Mouse (Mus musculus) limb, embryonic 10.5 days (tissue): ENCODE results near the gene Creb3l2. TPM values are rescaled to one million over a fixed set of nuclear protein-coding genes. Genes with fewer than 3 reads are reported as not detected.
"Not testable (repeated sequence)": the region's sequence is repeated elsewhere in the genome, so short reads cannot be mapped to it uniquely, and the experiment has no call there.

ENCODE experiments used
- DNase-seq: peaks from one replicate; pipeline ENCODE4 v3.0.0-alpha.2; 2017; ENCODE audit warnings: low spot score
- H3K27ac ChIP-seq: fragments of 300-500 bp; sonication (generic); 2 replicates; pipeline ENCODE4 v1.5.1; 2016; ENCODE audit warnings: mild to moderate bottlenecking
- H3K27me3 ChIP-seq: fragments of 300-500 bp; sonication (generic); 2 replicates; pipeline ENCODE4 v1.6.1; 2016; ENCODE audit warnings: low read depth, mild to moderate bottlenecking; ENCODE audit not compliant: poor library complexity, severe bottlenecking
- H3K36me3 ChIP-seq: fragments of 300-500 bp; sonication (generic); 2 replicates; pipeline ENCODE4 v1.6.1; 2016; ENCODE audit warnings: mild to moderate bottlenecking, moderate library complexity
- H3K4me1 ChIP-seq: fragments of 300-500 bp; sonication (generic); 2 replicates; pipeline ENCODE4 v1.6.1; 2016
- H3K4me3 ChIP-seq: fragments of 300-500 bp; sonication (generic); 2 replicates; pipeline ENCODE4 v1.5.1; 2016; ENCODE audit warnings: mild to moderate bottlenecking, moderate library complexity
- H3K9me3 ChIP-seq: fragments of 300-500 bp; sonication (generic); replicated peaks from 2 replicates; pipeline ENCODE4 v1.6.1; 2016; ENCODE audit warnings: mild to moderate bottlenecking
- WGBS: fragments of 180-500 bp; shearing (Covaris S2); methylation state at CpG from one replicate; pipeline ENCODE4 v1.1.7; 2016; 5-methylcytosine and 5-hydroxymethylcytosine counted together
- polyA plus RNA-seq: library from polyadenylated mRNA; unstranded; fragments of >200 nt; fragmentation: Nextera tagmentation; extraction: Ambion mirVana; gene quantifications from 2 replicates; pipeline ENCODE4 v1.2.1, GENCODE M21; 2016

The Creb3l2 gene
- polyA plus RNA-seq, 1 experiment from 2014 or later: 17.2 TPM

- Histone ChIP-seq H3K27ac (no peak overlapping the region), H3K4me1 (no peaks in the 10 kb centered on the region), H3K9me3 (no peaks in the 10 kb centered on the region), H3K4me3 (no peak overlapping the region), H3K27me3 (no peaks in the 10 kb centered on the region), H3K36me3 (peaks cover 24% of the 10 kb centered on the region)
- no peak for DNase-seq
- 92% methylated on average over 6 of the region's 6 CpGs for WGBS
Measured at GRCm38 (mm10) chr6:37382761-37383160, 59.2 kb downstream of the Creb3l2 start.

GRCm38 (mm10) chr6:37377836-37378580 lies 63.9 kb downstream of the Creb3l2 start:
- Histone ChIP-seq H3K27me3 (no peaks in the 10 kb centered on the region), H3K36me3 (peaks cover 35% of the 10 kb centered on the region), H3K4me1 (no peaks in the 10 kb centered on the region; the same call in 1 of the 2 replicates), H3K9me3 (no peaks in the 10 kb centered on the region), H3K4me3 (no peak overlapping the region), H3K27ac (no peak overlapping the region)
- 81% methylated on average over 12 of the region's 12 CpGs for WGBS
- DNase-seq: no peak

GRCm38 (mm10) chr6:37377387-37377786 lies 64.6 kb downstream of the Creb3l2 start:
- not testable (repeated sequence) for H3K27me3 ChIP-seq, H3K4me3 ChIP-seq, H3K27ac ChIP-seq, DNase-seq, H3K9me3 ChIP-seq, H3K4me1 ChIP-seq
- peaks cover 35% of the 10 kb centered on the region for H3K36me3 ChIP-seq
- 94% methylated on average over 3 of the region's 3 CpGs for WGBS

GRCm38 (mm10) chr6:37375452-37375851 lies 66.5 kb downstream of the Creb3l2 start:
- DNase-seq: no peak
- H3K27ac ChIP-seq: no peak overlapping the region
- H3K4me1 ChIP-seq: no peaks in the 10 kb centered on the region; the same call in 1 of the 2 replicates
- H3K36me3 ChIP-seq: peaks cover 42% of the 10 kb centered on the region
- 89% methylated on average over 10 of the region's 10 CpGs for WGBS
- H3K9me3 ChIP-seq: no peaks in the 10 kb centered on the region
- no peaks in the 10 kb centered on the region for H3K27me3 ChIP-seq
- H3K4me3 ChIP-seq: no peak overlapping the region

GRCm38 (mm10) chr6:37371341-37371740 lies 70.6 kb downstream of the Creb3l2 start:
- Histone ChIP-seq H3K9me3 (no peaks in the 10 kb centered on the region), H3K27me3 (no peaks in the 10 kb centered on the region), H3K4me1 (no peaks in the 10 kb centered on the region; the same call in 1 of the 2 replicates), H3K27ac (no peak overlapping the region), H3K4me3 (no peak overlapping the region), H3K36me3 (peaks cover 13% of the 10 kb centered on the region; the same call in 1 of the 2 replicates)
- DNase-seq: no peak
- 82% methylated on average over 7 of the region's 7 CpGs for WGBS

GRCm38 (mm10) chr6:37370566-37370965 lies 71.4 kb downstream of the Creb3l2 start:
- Histone ChIP-seq H3K27ac (no peak overlapping the region), H3K36me3 (peaks cover 13% of the 10 kb centered on the region; the same call in 1 of the 2 replicates), H3K4me1 (peaks cover 6% of the 10 kb centered on the region), H3K27me3 (no peaks in the 10 kb centered on the region), H3K4me3 (no peak overlapping the region), H3K9me3 (no peaks in the 10 kb centered on the region)
- DNase-seq: no peak
- WGBS: 92% methylated on average over 12 of the region's 12 CpGs

- Histone ChIP-seq H3K27me3 (no peaks in the 10 kb centered on the region), H3K4me1 (peaks cover 9% of the 10 kb centered on the region), H3K36me3 (peaks cover 11% of the 10 kb centered on the region; the same call in 1 of the 2 replicates), H3K9me3 (no peaks in the 10 kb centered on the region), H3K27ac (no peak overlapping the region), H3K4me3 (no peak overlapping the region)
- no peak for DNase-seq
- 70% methylated on average over 6 of the region's 6 CpGs for WGBS
Measured at GRCm38 (mm10) chr6:37369750-37370149, 72.2 kb downstream of the Creb3l2 start.

- Histone ChIP-seq H3K27ac (no peak overlapping the region), H3K4me1 (peaks cover 9% of the 10 kb centered on the region), H3K4me3 (no peak overlapping the region), H3K9me3 (no peaks in the 10 kb centered on the region), H3K36me3 (peaks cover 18% of the 10 kb centered on the region), H3K27me3 (no peaks in the 10 kb centered on the region)
- WGBS: 87% methylated on average over 13 of the region's 13 CpGs
- DNase-seq: no peak
Measured at GRCm38 (mm10) chr6:37368281-37368680, 73.7 kb downstream of the Creb3l2 start.

- Histone ChIP-seq H3K36me3 (peaks cover 24% of the 10 kb centered on the region), H3K4me1 (peaks cover 9% of the 10 kb centered on the region), H3K9me3 (no peaks in the 10 kb centered on the region), H3K4me3 (no peak overlapping the region), H3K27ac (no peak overlapping the region), H3K27me3 (no peaks in the 10 kb centered on the region)
- DNase-seq: no peak
- 91% methylated on average over 6 of the region's 6 CpGs for WGBS
Measured at GRCm38 (mm10) chr6:37366991-37367390, 75.0 kb downstream of the Creb3l2 start.

GRCm38 (mm10) chr6:37365179-37365578 lies 76.8 kb downstream of the Creb3l2 start:
- H3K4me1 ChIP-seq: peaks cover 21% of the 10 kb centered on the region
- H3K4me3 ChIP-seq: no peak overlapping the region
- H3K27me3 ChIP-seq: no peaks in the 10 kb centered on the region
- 60% methylated on average over 11 of the region's 11 CpGs for WGBS
- H3K27ac ChIP-seq: peak overlapping the region; percentile 74
- H3K36me3 ChIP-seq: peaks cover 31% of the 10 kb centered on the region
- H3K9me3 ChIP-seq: no peaks in the 10 kb centered on the region
- DNase-seq: no peak

GRCm38 (mm10) chr6:37364361-37364760 lies 77.6 kb downstream of the Creb3l2 start:
- Histone ChIP-seq H3K9me3 (no peaks in the 10 kb centered on the region), H3K4me3 (no peak overlapping the region), H3K27me3 (no peaks in the 10 kb centered on the region), H3K4me1 (peaks cover 21% of the 10 kb centered on the region), H3K27ac (no peak overlapping the region), H3K36me3 (peaks cover 34% of the 10 kb centered on the region)
- WGBS: 95% methylated on average over 8 of the region's 8 CpGs
- no peak for DNase-seq

- H3K9me3 ChIP-seq: no peaks in the 10 kb centered on the region
- H3K27ac ChIP-seq: no peak overlapping the region
- no peak overlapping the region for H3K4me3 ChIP-seq
- no peaks in the 10 kb centered on the region for H3K27me3 ChIP-seq
- 48% methylated on average over 11 of the region's 11 CpGs for WGBS
- peaks cover 18% of the 10 kb centered on the region for H3K4me1 ChIP-seq
- H3K36me3 ChIP-seq: peaks cover 63% of the 10 kb centered on the region
- DNase-seq: no peak
Measured at GRCm38 (mm10) chr6:37360813-37361385, 81.0 kb downstream of the Creb3l2 start.

GRCm38 (mm10) chr6:37354449-37355179 lies 87.3 kb downstream of the Creb3l2 start:
- Histone ChIP-seq H3K36me3 (peaks cover 54% of the 10 kb centered on the region), H3K27me3 (no peaks in the 10 kb centered on the region), H3K27ac (peak overlapping the region; percentile 63; the same call in 1 of the 2 replicates), H3K4me1 (peaks cover 9% of the 10 kb centered on the region), H3K9me3 (no peaks in the 10 kb centered on the region), H3K4me3 (no peak overlapping the region)
- 45% methylated on average over 17 of the region's 17 CpGs for WGBS
- peak; percentile 87 for DNase-seq
